Mouse (Mus musculus): Measurements from ENCODE around the gene Gm13276.
"Not testable (repeated sequence)": the region's sequence is repeated elsewhere in the genome, so short reads cannot be mapped to it uniquely, and the experiment has no call there.

Gene Gm13276

DNA sequence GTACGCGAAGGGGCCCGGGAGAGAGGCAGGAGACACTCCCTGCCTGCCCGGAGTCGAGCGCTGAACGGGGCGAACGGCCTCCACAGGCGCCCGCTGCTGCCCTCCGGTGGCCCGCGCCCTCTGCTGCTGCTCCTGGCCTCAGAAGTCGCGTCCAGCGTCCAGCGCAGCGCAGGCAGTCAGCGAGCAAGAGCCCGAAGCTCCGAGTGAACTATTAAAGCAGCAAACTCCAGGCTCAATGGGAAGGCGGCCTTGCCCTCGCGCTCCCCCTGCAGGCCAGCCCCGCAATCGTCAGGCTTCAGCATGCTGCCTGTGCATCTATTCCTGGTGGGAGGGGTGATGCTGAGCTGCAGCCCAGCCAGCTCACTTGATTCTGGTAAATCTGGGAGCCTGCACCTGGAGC is at the start of gene Gm13276:
Gm13276 (plus strand) TSS at position 301 of the 400 bp plus-strand sequence.
- not testable (repeated sequence) for DNase-seq (ENCODE audit: low read depth)

DNA sequence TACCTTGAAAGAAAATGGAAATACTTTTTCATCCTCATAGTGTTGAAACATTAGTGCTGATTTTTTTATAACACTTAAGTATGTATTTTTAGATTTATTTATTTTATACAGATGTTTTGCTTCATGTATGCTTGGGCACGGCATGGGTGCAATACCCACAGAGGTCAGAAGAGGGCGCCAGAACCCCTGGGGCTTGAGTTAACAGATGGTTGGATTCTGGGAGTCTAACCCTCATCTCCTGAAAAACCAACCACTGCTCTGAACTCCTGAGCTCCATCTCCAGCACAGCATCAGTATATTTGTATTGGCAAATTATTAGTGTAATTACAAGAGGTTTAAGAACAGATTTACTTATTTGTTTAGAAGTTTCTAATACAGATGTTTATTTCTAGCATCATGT is 47.0 kb upstream of the Gm13276 start:
- DNase-seq (ENCODE audit: low read depth) = peak; percentile 35

DNA sequence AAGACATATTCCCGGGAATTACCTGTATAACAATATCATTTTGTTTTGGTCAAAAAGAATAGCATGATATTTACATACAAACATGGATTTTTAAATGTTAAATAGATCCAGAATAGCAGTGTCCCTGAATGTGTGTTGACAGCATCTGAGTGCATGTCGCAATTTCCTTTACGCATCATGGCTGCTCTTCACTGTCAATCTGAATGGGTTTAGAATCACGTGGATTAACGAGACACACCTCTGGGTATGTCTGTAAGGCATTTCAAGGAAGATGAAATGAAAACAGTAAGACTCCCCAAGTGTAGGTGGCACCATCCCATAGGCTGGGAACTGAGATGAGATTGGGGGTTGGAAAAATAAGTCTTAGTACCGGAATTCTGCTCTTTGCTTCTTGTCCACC is 46.5 kb upstream of the Gm13276 start:
- DNase-seq (ENCODE audit: low read depth) = no peak

DNA sequence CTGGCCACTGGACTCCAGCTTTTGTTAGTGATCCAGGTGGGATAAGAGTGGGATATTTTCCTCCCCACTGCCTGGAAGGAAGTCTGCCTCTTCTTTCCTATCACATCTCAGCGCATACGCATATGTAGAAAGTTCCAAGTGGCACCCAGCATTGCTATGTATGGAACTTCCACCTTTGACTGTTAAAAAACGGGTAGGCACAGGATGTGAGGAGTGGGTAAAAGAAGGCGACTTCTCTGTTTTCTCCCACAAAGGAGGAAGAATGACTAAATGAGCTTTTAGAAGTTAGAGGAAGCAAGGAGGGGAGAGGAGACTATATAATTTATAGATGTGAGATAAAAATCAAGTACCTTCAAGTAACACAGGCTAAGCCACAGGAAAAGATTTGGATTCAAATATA is 44.1 kb upstream of the Gm13276 start:
- no peak for DNase-seq (ENCODE audit: low read depth)

DNA sequence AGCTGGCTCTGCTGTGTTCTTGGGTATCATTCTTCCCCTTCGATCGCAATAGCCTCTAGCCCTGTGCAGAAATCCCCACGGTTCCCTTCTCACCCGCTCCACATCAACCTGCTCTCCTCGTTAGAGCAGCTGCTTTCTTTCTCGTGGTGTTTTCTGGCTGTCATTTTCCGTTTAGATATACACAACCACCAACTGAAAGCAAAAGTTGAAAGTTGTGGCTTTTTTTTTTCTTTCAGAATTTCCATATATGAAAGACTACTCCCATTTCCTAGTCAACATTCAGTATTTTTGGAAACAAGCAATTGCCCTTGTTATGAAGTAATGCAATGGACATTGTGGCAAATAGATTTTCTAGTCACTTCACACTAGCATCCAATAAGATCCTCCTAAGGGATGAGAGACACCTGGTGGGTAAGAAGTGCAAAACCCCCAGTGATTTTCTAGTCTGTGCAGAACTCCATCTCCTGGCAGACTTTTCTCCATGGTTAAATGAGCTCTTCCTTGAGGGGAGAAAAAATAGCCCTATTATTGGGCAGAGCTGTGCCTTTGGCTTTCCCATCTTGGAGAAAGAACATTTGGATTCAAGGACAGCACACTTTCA is 42.6 kb upstream of the Gm13276 start:
- DNase-seq (ENCODE audit: low read depth) = no peak

DNA sequence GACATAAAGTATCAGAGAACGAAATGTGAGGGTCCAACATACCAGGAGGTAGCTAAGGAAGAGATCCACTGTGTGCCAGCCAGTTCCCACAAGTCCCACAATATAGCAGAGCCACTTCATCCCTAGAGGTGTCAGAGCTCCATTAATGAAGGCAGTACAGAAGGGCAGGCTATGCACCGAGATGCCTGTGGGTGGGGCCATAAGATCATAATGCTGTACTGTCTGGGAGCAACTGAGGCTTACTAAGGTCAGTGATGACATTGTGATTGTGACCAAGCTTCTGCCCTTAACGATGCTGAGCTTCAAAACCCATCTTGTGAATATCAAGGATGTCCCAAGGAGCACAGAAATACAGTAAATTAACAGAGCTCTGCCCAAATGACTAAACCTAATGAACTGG is 41.3 kb upstream of the Gm13276 start:
- no peak for DNase-seq (ENCODE audit: low read depth)

DNA sequence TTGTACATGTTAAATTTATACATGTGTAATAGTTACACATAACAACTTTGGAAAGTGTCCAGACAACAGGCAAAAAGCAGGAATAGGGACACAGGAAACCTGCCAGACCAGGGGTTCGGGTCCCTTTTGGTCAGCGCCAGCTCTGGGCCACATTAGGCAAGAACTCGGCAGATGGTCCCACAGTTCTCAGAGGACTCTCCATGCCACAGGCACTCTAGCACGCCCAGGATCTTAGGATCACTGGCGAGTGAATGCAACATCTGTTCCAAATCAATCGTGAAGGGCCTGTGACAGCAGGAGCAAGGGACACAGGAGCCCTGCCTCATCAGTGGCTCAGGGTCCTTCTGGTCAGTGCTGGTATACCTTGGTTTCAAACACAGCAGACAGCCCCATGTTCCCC is 35.6 kb upstream of the Gm13276 start:
- no peak for DNase-seq (ENCODE audit: low read depth)

DNA sequence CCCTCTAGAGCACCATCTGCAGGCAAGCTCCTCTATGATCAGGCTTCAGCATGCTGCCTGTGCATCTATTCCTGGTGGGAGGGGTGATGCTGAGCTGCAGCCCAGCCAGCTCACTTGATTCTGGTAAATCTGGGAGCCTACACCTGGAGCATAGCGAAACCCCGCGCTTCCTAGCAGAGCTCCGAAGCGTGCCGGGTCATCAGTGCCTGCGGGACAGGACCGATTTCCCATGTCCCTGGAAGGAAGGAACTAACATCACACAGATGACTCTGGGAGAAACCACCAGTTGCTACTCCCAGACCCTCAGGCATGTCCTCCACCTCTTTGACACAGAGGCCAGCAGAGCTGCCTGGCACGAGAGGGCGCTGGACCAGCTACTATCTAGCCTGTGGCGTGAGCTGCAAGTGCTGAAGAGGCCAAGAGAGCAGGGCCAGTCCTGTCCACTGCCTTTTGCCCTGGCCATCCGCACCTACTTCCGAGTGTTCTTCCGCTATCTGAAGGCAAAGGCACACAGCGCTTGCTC is 30.6 kb upstream of the Gm13276 start, which contains the start of gene Gm13271:
Gm13271 (plus strand) TSS at position 51 of the 523 bp plus-strand sequence.
- DNase-seq (ENCODE audit: low read depth) = not testable (repeated sequence)

DNA sequence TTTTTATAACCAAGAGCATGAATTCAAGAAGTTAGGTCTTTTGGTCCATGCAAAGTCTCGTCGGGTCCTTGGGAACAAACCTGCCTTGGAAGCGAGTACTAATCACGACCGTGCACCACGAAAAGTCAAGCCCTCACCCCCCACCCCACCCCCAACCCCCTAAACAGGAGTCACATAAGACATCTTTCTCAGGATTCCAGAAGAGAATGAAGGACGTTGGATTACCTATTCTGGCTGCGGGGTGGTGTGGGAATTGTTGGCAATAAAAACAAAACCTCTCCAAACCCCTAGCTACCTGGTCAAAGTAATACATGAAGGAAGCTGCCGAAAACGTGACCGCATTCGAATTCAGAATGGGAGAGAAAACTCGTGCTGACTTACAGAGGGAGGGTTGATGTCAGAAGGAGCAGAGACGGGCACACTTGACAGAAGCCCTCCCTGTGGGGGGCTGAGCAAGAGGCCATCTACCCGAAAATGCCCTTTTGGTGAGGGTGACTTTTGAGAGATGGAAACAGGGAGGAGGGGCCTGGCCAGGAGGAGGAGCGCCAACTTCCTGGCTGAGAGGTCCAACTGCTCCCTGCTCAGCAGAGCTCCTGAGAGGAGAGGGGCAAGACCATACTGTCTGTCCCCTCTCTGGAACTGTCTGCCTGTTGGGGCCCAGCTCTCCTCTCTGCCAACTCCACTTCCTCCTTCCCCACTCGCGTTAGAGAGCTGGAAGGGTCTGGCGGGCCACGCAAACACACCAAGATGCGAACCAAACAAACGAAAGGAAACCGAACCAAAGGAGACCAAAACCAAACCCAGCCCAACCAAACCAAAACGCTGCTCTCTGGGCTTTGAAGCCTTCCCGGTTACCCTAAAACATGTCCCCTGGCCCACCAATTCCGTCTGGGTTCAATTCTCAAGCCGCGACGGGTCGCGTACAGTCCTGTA is 28.7 kb upstream of the Gm13276 start:
- not testable (repeated sequence) for DNase-seq (ENCODE audit: low read depth)

DNA sequence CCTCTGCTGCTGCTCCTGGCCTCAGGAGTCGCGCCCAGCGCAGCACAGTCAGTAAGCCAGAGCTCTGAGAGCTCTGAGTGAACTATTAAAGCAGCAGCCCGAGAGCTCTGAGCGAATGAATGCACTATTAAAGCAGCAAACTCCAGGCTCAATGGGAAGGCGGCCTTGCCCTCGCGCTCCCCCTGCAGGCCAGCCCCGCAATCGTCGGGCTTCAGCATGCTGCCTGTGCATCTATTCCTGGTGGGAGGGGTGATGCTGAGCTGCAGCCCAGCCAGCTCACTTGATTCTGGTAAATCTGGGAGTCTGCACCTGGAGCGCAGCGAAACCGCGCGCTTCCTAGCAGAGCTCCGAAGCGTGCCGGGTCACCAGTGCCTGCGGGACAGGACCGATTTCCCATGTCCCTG is 27.9 kb upstream of the Gm13276 start:
- not testable (repeated sequence) for DNase-seq (ENCODE audit: low read depth)

DNA sequence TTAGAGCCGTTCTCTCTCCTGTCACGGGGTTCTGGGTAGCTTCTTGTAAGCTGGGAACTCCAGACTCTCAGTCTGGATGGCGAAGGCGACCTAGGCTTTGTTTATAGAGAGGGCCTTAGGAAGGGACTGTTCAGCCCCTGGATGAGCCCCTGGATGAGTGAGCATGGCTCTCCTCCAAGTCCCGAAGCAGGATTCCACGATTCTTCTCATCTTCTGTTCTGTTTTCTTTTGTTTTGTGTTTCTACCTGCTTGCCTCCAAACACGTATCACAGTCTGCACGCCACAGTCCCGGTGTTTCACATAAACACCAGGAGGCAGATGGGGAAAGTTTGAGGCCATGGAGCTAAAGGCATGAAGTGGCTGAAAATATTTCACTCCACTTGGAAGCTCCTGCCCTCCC is 26.8 kb upstream of the Gm13276 start:
- not testable (repeated sequence) for DNase-seq (ENCODE audit: low read depth)

DNA sequence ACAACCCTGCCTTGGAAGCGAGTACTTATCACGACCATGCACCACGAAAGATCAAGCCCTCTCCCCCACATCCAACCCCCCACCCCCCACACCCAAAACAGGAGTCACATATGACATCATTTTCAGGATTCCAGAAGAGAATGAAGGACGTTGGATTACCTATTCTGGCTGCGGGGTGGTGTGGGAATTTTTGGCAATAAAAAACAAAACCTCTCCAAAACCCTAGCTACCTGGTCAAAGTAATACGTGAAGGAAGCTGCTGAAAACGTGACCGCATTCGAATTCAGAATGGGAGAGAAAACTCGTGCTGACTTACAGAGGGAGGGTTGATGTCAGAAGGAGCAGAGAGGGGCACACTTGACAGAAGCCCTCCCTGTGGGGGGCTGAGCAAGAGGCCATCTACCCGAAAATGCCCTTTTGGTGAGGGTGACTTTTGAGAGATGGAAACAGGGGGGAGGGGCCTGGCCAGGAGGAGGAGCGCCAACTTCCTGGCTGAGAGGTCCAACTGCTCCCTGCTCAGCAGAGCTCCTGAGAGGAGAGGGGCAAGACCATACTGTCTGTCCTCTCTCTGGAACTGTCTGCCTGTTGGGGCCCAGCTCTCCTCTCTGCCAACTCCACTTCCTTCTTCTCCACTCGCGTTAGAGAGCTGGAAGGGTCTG is 25.8 kb upstream of the Gm13276 start, which contains the start of gene Gm13283:
Gm13283 (plus strand) TSS at position 510 of the 659 bp plus-strand sequence.
- DNase-seq (ENCODE audit: low read depth) = not testable (repeated sequence)

DNA sequence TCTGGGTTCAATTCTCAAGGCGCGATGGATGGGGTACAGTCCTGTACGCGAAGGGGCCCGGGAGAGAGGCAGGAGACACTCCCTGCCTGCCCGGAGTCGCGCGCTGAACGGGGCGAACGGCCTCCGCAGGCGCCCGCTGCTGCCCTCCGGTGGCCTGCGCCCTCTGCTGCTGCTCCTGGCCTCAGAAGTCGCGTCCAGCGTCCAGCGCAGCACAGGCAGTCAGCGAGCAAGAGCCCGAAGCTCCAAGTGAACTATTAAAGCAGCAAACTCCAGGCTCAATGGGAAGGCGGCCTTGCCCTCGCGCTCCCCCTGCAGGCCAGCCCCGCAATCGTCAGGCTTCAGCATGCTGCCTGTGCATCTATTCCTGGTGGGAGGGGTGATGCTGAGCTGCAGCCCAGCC is 25.1 kb upstream of the Gm13276 start:
- DNase-seq (ENCODE audit: low read depth) = not testable (repeated sequence)

DNA sequence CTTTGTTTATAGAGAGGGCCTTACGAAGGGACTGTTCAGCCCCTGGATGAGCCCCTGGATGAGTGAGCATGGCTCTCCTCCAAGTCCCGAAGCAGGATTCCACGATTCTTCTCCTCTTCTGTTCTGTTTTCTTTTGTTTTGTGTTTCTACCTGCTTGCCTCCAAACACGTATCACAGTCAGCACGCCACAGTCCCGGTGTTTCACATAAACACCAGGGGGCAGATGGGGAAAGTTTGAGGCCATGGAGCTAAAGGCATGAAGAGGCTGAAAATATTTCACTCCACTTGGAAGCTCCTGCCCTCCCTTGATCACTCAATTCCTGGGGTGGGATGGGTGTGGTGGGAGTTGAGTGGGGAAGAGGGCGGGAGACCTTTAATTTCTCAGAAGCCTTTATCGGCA is 23.7 kb upstream of the Gm13276 start:
- DNase-seq (ENCODE audit: low read depth) = not testable (repeated sequence)

DNA sequence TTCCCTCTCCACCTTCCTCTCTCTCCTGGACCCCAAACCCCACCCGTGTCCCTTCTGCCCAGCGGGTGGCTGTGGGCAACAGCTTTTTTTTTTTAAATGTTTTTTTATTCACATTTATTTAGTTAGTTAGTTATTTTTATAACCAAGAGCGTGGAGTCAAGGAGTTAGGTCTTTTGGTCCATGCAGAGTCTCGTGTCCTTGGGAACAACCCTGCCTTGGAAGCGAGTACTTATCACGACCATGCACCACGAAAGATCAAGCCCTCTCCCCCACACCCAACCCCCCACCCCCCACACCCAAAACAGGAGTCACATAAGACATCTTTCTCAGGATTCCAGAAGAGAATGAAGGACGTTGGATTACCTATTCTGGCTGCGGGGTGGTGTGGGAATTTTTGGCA is 23.2 kb upstream of the Gm13276 start:
- DNase-seq (ENCODE audit: low read depth) = not testable (repeated sequence)

DNA sequence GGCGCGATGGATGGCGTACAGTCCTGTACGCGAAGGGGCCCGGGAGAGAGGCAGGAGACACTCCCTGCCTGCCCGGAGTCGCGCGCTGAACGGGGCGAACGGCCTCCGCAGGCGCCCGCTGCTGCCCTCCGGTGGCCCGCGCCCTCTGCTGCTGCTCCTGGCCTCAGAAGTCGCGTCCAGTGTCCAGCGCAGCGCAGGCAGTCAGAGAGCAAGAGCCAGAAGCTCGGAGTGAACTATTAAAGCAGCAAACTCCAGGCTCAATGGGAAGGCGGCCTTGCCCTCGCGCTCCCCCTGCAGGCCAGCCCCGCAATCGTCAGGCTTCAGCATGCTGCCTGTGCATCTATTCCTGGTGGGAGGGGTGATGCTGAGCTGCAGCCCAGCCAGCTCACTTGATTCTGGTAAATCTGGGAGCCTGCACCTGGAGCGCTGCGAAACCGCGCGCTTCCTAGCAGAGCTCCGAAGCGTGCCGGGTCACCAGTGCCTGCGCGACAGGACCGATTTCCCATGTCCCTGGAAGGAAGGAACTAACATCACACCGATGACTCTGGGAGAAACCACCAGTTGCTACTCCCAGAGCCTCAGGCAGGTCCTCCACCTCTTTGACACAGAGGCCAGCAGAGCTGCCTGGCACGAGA is 22.0 kb upstream of the Gm13276 start:
- not testable (repeated sequence) for DNase-seq (ENCODE audit: low read depth)

DNA sequence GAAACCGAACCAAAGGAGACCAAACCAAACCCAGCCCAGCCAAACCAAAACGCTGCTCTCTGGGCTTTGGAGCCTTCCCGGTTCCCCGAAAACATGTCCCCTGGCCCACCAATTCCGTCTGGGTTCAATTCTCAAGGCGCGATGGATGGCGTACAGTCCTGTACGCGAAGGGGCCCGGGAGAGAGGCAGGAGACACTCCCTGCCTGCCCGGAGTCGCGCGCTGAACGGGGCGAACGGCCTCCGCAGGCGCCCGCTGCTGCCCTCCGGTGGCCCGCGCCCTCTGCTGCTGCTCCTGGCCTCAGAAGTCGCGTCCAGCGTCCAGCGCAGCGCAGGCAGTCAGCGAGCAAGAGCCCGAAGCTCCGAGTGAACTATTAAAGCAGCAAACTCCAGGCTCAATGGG is 12.0 kb upstream of the Gm13276 start, which contains the start of gene Gm13290:
Gm13290 (plus strand) TSS at position 301 of the 400 bp plus-strand sequence.
- not testable (repeated sequence) for DNase-seq (ENCODE audit: low read depth)

DNA sequence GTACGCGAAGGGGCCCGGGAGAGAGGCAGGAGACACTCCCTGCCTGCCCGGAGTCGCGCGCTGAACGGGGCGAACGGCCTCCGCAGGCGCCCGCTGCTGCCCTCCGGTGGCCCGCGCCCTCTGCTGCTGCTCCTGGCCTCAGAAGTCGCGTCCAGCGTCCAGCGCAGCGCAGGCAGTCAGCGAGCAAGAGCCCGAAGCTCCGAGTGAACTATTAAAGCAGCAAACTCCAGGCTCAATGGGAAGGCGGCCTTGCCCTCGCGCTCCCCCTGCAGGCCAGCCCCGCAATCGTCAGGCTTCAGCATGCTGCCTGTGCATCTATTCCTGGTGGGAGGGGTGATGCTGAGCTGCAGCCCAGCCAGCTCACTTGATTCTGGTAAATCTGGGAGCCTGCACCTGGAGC is 8.9 kb upstream of the Gm13276 start, which contains the start of gene Gm13289:
Gm13289 (plus strand) TSS at position 301 of the 400 bp plus-strand sequence.
- not testable (repeated sequence) for DNase-seq (ENCODE audit: low read depth)

DNA sequence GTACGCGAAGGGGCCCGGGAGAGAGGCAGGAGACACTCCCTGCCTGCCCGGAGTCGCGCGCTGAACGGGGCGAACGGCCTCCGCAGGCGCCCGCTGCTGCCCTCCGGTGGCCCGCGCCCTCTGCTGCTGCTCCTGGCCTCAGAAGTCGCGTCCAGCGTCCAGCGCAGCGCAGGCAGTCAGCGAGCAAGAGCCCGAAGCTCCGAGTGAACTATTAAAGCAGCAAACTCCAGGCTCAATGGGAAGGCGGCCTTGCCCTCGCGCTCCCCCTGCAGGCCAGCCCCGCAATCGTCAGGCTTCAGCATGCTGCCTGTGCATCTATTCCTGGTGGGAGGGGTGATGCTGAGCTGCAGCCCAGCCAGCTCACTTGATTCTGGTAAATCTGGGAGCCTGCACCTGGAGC is 6.0 kb upstream of the Gm13276 start, which contains the start of gene Gm13272:
Gm13272 (plus strand) TSS at position 301 of the 400 bp plus-strand sequence.
- not testable (repeated sequence) for DNase-seq (ENCODE audit: low read depth)

DNA sequence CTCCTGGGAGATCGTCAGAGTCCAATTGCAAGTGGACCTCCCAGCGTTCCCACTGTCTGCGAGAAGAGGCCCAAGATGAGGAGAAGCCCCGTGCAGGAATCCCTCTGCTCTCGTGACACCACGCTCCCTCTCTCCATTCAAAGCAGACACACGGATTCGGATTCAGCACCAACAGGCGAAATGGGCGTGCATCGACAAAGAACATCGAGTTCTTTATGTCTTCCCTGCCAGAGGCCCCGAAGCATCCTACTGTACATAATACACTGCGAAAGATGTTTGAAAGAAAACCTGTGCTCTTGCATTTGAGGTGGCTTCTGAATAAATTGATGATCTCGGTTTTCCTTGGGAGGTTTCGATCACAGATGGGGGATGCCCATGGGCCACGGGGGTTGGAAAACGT is 5.2 kb upstream of the Gm13276 start:
- DNase-seq (ENCODE audit: low read depth) = not testable (repeated sequence)

DNA sequence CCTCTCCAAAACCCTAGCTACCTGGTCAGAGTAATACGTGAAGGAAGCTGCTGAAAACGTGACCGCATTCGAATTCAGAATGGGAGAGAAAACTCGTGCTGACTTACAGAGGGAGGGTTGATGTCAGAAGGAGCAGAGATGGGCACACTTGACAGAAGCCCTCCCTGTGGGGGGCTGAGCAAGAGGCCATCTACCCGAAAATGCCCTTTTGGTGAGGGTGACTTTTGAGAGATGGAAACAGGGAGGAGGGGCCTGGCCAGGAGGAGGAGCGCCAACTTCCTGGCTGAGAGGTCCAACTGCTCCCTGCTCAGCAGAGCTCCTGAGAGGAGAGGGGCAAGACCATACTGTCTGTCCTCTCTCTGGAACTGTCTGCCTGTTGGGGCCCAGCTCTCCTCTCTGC is 3.7 kb upstream of the Gm13276 start, which contains the start of gene Ifnz:
Ifnz (plus strand) TSS at position 301 of the 400 bp plus-strand sequence.
- DNase-seq (ENCODE audit: low read depth) = not testable (repeated sequence)

Measured in c-Kit-positive CD71-positive TER-119-negative erythroid progenitor cells, embryonic 14.5 days (primary cell).